Mouse (Mus musculus): ENCODE measurements around the gene Cfap77.

Cfap77 gene

DNA sequence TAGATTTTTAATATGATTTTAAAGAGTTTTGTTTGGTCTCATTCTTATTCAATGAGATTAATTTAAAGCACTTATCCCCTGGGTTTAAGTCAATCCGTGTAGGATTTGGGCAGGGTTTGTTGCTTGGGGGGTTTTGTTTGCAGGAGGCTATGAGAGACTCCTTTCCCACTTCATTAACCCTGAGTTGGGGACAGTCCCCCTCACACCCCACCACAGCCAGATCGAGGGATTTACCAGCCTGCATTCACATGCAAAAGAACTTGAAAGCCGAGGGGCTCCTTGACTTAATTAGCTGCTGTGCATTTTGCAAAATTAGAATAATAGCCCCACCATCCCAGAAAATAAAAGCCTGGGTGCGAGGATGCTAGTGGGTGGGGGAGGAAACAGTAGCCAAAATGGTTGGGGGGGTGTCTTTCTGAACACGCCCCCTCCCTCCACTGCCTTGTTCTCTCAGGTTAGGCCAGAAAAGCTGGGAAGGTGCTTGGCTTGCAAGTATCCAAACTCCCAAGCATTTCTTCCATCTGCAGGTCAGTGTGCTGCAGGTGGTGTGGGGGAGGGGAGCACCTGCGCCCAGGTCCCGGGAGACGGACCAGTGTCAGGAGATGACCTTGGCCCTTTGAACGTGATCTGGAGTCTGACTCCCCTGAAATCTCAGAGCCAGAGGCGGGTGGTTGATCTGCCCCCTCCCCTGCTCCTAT lies 147.0 kb downstream of the Cfap77 start:
- DNase-seq (ENCODE audit: low spot score in 2 of 2), result no peak

DNA sequence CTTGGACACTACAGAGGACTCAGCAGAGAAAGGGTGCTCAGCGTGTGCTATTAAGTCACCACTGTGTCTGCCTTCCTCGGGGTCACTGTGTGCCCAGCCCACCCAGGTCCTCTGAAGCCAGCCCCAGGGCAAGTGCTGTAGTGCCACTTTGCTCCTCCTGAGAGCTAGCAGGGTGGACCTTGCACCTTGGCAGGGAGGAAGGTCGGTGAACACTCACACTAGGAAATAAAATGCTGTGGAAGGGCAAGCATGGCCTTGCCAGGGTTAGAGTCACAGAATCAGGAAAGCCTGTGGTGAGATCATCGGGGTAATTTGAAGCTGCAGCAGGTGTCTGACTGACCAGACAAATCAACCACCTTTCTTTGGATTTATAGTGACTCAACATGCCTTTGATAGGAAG lies 149.3 kb downstream of the Cfap77 start:
- no peak for DNase-seq (ENCODE audit: low spot score in 2 of 2)

DNA sequence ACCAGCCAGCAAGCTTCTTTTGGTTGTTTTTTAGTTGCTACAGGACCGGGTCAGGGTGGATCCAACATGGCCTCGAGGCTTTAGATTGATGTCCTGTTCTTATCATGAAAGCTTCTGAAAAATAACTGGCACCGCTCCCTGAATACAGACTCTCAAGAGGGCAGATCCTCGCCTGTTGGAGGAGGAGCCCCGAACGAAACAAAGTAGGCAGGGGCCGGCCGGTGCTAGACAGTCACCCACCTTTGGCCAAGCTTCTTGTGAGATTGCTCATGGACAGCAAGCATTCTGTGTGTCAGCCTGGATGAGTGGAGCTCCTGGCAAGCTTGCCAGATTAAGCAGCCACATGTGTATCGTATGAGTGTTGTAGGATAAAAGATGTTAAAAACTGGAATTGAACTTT lies 150.1 kb downstream of the Cfap77 start:
- no peak for DNase-seq (ENCODE audit: low spot score in 2 of 2)

- no peak for DNase-seq (ENCODE audit: low spot score in 2 of 2)
Observed at GRCm38 (mm10) chr2:28903871-28904270, 151.0 kb downstream of the Cfap77 start.

- DNase-seq (ENCODE audit: low spot score in 2 of 2), result no peak
Observed at GRCm38 (mm10) chr2:28902291-28902690, 152.6 kb downstream of the Cfap77 start.

DNA sequence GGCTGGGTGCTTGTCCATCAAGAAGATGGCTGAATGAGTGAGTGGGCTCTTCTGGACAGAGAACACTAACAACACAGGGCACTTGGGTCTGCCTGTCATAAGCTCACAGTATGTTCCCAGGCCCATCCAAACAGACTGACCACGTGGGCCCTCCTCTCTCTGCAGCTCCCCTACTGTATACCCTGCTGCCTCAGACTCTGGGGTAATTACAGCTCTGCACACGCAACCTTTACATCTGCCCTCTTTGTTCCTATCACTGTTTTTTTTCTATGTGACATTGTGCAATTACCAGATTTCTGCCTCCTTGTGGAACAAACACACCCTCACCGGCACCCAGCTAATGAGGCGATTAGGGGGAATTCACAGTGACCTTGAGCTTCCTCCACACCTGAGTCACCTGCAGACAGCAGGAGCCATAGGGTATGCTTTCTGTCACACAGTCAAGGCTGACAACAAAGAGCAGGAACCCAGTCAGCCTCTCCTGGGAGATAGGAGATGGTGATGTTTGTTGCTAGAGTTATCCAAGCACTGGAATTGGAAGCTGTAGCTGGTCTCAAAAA lies 157.4 kb downstream of the Cfap77 start:
- DNase-seq (ENCODE audit: low spot score in 2 of 2), result no peak

GRCm38 (mm10) chr2:28895876-28896275 lies 159.0 kb downstream of the Cfap77 start:
- DNase-seq (ENCODE audit: low spot score in 2 of 2), result no peak

DNA sequence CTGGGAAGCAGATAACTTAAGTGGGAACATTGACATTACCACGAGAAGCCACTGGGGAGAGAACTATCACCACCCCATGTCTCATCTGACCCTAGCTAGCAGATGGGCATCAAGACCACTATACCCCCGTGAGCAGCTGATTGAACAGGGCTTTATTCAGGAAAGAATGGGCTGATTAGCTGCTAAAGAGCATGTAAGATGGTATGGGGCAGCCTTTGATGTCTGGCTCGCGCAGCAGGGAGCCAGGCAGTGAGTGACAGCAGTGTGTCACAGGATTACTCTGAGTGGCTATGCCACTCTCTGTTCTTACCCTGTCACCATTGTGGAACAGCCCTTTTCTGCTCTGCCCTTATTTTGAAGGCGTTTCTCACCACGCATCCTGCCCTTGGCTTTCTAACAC lies 161.3 kb downstream of the Cfap77 start:
- no peak for DNase-seq (ENCODE audit: low spot score in 2 of 2)

- no peak for DNase-seq (ENCODE audit: low spot score in 2 of 2)
Observed at GRCm38 (mm10) chr2:28892796-28893195, 162.1 kb downstream of the Cfap77 start.

DNA sequence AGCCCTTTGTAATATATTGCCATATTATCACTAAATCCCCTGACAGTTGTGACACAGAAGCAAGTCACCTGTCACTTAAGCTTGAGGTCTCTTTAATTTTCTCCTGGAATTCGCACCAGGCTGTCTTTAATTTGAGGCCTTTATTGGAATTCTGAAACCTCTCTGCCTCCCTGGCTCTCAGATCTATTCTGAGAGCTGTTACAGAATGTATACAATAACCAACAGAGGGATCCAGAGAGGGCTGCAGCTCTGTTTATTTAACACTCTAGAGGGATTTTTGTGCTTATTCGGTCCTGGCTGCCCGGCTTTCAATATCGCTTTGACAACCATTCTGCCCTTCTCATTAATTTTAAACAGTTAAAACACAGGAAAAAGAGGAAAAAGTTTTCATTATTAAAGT lies 170.0 kb downstream of the Cfap77 start:
- no peak for DNase-seq (ENCODE audit: low spot score in 2 of 2)

DNA sequence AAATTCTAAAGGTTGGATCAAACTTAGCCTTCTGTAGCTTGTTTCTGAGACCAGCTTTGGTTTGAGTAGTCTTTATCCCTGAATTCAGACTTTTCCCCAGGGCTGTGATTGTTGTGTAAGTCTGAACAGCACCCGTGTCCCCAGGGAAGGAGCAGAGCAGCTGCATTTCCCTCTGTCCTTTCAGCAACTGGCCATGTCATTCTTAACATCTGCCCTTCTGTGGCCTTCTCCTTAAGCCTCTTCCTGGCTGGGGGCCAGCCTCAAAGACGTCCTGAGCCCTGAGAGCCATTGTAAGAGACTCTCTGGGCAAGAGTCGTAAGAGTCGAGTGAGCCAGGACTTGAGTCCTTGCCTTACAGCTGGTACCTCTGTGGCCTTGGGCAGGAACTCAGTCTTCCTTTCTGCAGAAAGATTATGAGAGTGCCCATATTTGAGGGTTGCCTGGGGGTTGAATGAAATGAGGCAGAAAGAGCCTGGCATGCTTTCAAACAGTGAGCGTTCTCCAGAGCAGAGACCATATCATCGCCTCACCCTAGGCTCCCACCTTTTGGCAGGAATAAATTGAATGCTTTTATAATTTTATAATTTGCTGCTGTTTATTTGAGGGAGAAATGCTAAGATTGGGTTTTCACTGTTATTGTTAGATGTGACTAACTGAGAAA lies 171.9 kb downstream of the Cfap77 start:
- no peak for DNase-seq (ENCODE audit: low spot score in 2 of 2)

- no peak for DNase-seq (ENCODE audit: low spot score in 2 of 2)
Observed at GRCm38 (mm10) chr2:28882047-28882446, 172.8 kb downstream of the Cfap77 start.

DNA sequence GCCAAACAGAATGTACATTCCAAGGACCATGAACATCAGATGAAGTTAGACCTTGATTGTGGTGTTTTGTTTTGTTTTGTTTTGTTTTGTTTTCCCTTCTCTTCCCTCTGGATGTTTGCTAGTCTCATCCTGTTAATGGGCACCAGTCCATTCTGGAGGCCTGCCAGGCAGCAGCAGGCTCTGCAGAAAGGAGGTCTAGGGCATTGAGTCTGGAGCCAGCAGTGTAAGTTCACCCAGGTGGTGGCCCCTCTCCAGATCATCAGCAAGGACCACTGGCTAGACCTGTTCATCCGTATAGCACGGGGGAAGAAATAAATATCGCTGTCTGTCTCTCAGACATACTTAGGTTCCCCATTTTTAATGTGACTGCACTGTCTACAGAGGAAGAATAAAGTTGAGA lies 173.6 kb downstream of the Cfap77 start:
- DNase-seq (ENCODE audit: low spot score in 2 of 2), result no peak

Data from right cerebral cortex, adult 2 months (tissue).